Mouse (Mus musculus): ENCODE measurements at regions not wholly inside any gene's neighbourhood (a gene's known extent, or its start where the extent isn't known, plus 50 kb on each side); places are given as distances from the start of the nearest gene placed in this dataset.
"Not testable (repeated sequence)": the region's sequence is repeated elsewhere in the genome, so short reads cannot be mapped to it uniquely, and the experiment has no call there.

DNA sequence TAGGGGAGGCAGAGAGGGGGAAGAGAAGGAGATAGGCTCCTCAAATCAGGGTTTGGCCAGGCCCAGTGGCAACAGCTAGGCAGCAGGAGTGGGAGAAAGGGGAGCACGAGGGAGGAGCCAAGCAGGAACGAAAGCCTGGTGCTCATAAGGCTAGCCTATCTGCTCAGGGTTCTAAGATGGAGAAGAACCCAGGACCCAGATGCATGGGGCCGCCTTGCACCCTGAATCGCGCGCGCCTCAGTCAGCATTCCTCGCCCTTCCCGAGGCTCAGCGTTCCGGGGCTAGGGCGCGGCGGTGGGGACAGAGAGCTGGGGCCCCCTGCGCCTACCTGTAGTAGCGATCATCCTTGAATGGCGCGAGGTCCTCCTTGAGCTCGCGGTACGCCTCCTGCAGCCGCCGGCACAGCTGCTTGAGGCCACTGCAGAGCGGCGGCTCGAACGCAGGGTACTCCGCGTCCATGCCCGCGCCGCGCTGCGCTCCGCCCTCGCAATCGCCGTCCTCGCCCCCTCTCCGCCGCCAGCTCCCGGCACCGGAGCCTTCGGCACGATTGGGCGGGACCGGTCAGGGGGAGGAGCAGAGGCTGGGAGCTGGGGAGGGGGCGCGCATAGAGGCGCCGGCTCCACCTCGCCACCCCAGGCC lies 60.1 kb downstream of the Dynlt1b start:
- peak; percentile 12 for DNase-seq

- not testable (repeated sequence) for DNase-seq
Observed at GRCm38 (mm10) chr17:6490565-6490935, 60.6 kb downstream of the Dynlt1b start.

DNA sequence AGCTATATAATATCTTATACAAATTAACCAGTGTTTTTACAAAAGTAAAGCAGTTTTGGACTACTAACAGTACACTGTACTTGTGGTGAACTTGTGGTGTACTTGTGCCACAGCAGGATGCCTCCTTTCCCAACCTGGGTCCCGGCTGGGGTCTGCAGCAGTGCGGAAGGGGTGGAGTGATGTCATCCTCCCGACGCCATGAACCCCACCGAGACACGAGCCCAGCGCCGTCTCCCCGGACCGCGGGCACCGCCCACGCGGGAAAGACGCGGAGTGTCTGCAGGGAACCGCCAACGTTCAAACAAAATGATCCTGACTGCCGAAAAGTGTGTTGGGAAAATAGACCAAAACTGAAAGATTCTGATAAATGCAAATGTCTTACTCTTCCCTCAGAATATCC lies 62.6 kb downstream of the Dynlt1b start:
- DNase-seq: peak; percentile 74

DNA sequence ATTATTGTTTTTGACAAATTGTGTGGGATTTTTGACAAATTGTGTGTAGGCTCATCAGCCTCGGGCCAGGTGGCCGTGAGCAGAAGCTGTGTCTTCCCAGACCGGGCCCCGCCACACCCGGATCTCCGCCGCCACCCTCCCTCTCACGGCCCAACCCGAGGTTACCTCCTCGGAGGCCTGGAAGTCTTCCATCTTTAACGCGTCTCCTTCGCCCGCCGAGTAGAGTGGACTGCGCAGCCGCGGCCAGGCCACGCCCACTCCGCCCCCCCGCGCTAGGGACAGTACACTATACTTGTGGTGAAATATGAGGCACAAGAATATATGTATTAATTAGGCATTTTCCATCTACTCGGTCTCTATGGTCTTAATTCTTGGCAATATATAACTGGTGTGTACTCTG lies 63.0 kb downstream of the Dynlt1b start:
- peak; percentile 83 for DNase-seq

DNA sequence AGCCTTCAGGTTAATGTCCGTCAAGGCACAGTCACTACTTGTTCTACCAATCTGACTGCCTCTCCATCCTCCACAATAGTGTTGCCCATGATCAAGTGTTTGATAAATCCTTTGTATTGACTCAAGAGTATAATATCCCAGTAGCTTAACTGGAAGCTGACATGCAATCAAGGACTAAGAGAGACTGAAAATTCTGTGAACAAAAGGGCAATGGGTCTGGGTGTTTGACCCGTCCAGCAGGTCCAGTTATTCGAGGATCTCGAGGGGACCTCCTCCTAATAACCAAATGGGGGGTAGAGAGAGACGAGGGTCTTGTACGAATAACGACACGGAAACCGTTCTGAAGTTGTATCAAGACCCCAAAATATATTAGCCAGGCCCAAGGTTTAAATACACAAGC lies 66.6 kb downstream of the Dynlt1b start:
- DNase-seq: not testable (repeated sequence)

GRCm38 (mm10) chr17:6502676-6503075 lies 72.8 kb downstream of the Dynlt1b start:
- DNase-seq: not testable (repeated sequence)

DNA sequence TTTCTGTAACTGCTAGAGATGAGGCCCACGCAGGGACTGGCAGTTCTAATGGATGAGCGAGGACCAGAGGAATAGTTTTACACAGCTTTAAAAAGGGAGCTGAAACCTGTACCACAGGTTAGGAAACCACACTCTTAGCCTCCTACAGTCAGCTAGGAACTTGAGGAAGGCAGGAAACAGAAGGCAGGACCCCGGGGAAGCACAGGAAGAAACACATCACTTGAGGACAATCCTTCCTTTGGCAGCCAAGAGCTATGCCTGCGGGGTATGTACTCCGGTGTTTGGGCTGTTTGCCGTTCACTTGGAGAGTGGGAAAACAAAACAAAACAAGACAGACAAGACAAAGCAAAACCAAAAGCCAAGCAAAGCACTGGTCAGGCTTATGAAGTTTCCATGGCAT lies 76.0 kb downstream of the Dynlt1b start:
- not testable (repeated sequence) for DNase-seq

DNA sequence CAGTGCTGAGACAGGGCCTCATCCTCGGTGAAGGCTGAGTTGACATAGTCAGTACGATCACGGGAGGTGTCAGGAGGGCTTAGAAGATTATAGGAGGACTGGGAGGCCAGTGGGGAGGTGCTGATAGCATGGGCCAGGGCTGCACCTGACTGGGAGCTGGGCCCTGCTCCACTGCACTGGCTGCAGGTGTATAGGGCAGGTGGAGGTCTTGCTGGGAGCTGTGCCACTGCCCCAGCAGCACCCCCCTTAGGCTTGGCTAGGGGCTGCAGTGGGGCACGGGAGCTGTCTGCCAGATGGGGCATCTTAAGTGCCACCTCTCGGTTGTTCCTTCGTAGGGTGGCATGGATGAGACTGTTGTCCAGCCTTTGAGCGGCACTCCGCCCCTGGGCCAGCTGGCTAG lies 85.2 kb downstream of the Dynlt1b start:
- not testable (repeated sequence) for DNase-seq

DNA sequence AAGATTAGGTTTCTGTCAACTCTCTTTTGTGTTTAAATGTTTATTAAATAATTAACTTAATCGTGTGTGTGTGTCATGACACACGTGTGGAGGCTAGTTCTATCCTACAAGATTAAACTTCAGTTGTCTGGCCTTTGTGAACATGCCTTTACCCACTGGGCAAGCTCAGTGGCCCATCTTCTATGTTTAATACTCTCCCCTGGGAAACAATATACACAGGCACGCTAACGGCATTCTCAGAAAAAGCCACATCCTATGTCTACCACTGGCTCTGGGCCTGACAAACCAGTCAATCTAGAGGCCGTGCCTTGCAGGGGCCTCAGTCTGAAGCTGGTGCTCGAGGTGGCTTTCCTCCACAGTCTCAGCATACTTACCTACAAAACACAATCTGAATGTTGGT lies 82.4 kb upstream of the Dynlt1c start:
- DNase-seq: not testable (repeated sequence)

DNA sequence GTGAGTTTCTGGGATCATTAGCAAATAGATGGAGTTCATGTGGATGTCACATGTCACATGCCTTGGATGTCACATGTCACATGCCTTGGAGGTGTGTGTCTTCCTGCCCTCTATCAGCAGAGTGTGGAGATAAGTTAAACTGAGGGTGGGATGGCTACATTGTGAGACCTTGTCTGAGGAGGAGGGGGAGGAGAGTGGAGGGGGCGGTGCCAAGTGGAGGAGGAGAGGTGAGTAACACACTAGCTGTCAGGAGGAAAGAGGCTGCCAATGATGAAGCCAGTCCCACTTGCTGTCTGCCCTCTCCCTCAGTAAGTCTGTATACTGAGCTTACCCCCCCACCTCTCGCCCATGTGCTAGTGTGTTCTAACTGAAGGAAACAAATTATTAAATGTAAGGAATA lies 81.5 kb upstream of the Dynlt1c start:
- DNase-seq: not testable (repeated sequence)

DNA sequence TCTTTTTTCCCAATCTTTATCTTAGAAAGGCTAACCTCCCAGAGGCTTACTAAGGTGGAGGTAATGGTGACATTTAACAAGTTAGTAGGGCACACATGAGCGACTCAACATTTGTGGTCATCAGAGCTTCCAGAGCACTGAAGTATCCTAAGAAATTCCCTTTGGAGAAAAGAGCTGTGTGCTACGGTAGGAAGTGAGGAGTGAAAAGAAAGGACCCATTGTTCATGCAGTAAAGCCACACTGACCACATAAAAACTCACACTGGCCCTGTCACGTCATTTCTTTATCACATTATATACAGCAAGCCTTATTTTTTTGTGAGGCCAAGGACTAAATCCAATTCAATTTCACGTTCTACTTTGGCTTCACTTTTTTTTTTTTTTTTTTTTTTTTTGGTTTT lies 80.7 kb upstream of the Dynlt1c start:
- not testable (repeated sequence) for DNase-seq

DNA sequence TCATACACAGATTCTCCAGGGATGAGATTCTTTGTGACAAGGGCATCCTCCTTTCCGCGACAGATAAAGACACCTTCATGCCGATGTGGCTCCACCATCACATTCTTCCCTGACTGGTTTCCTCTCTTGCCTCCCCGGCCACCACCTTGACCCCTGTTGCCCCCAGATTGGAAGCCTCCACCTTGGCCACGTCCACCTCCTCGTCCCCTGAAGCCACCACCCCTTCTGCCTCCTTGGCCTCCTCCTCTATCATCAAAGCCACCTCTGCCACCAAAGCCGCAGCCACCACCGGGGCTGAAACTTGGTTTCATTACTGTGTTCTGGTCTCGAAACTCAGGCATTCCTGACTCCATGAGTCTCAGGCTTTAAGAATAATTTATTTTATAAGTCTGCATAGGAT lies 79.3 kb upstream of the Dynlt1c start:
- DNase-seq: not testable (repeated sequence)

- not testable (repeated sequence) for DNase-seq
Observed at GRCm38 (mm10) chr17:6538723-6539122, 62.7 kb upstream of the Dynlt1c start.

DNA sequence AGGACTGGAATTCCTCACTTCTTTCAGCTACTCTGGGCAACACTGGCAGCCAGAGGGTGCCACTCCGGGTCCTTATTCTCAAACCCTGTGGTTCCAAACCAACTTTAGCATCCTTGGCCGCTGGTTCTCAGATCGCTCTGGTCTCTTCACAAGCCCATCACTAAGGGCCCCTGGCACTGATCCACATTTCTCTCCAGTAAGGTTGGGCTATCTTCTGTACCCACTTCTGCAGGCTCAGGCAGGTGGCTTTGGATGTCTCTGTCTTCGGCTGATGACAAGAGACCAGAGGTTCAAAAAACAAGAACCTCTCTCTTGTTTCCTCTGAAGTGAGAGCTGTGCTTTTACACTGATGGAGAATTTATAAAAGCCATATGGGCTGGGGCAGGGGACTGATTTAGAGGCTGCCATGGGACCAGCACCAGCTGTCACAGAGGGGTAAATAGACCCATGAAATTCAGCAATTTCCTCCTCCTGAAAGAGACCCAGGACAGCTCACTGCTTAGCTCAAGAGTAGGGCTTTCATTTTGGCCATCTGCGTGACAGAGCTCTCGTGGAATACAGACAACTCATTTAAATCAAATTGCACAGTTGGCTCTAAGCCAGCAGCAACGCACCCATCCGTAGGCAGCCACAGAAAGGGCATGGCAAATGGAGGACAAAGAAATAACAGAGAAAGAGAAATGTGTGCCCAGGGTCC lies 54.3 kb upstream of the Dynlt1c start:
- not testable (repeated sequence) for DNase-seq

DNA sequence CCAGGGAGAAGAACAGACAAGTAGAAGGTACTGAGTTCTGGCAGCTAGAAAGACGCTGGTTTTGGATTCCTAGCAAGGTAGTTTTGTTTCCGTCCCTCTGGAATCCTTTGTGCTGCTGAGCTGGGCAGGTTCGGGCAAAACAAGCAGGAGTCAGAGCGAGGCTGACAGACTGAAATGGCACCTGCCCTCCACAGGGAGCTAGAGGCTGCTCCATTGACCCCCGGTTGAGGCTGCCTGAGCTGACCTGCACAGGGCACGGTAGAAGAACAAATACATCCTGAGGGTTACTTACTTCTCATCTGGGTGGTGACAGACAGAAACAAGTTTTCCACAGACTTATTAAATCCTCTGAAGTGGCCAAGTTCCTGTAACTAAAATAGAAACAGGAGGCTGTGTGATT lies 53.5 kb upstream of the Dynlt1c start:
- DNase-seq: not testable (repeated sequence)
